ENCODE assay signal across 10 mouse cellular contexts in the genomic region with DNA sequence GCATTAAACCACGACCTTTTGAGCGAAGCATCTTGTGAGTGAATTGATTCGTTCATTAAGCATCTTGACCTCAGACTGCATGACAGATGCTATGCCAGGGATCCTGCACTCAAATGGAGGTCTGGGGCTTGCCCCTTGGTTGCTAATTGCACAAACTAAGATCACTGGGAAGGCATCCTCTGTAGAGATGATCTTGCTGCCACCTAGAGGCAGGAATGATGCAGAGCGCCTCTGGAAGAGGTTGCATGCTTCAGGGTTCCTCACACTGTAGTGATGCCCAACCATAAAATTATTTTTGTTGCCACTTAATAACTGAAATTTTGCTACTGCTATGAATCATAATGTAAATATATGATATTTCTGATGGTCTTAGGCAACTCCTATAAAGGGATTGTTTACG. TPM values are rescaled to one million over a fixed set of nuclear protein-coding genes. Genes with fewer than 3 reads are reported as not detected.
A peak's percentile ranks its signal among the peaks of the same experiment; 100 is the strongest.
DNase-seq lines count a peak whose midpoint lies in the region; ATAC-seq and TF ChIP-seq lines count a peak whose summit lies in the region.
"Had no signal": no experiment of that assay in that cellular context is flagged by ENCODE, and none has a peak within 500 bp of the region (broad histone marks: within the 10 kb centered on the region; RNA-seq: fewer than 3 reads in every experiment).

No protein-coding gene starts in this region.

- no peak overlapping the region for H3K4me2 ChIP-seq in embryonic facial prominence, embryonic 14.5 days (ENCODE audit: low read depth, low read length)
- no peak overlapping the region for H3K4me2 ChIP-seq in lung, embryonic 14.5 days
- H3K4me2 ChIP-seq: midbrain, embryonic 12.5 days had no signal

- peak; percentile 29 for DNase-seq in ovary, postnatal 14 days (ENCODE audit: low spot score)
- DNase-seq in ovary, adult 18-20 months (ENCODE audit: low spot score) = no peak
- peak; percentile 51 for DNase-seq in adrenal gland, postnatal 25 days
- peak; percentile 57 for DNase-seq in embryonic facial prominence, embryonic 14.5 days (ENCODE audit: low spot score)
- peak; percentile 83 for DNase-seq in kidney, postnatal 10 days
- DNase-seq in lung, embryonic 14.5 days = peak; percentile 84
- DNase-seq in right cerebral cortex, postnatal 25 days = peak; percentile 35

- peak; percentile 89 for TF ChIP-seq CTCF in lung, embryonic 14.5 days (IDR thresholded peaks at IDR 0.05; ENCODE audit: low read depth)

- WGBS in embryonic facial prominence, embryonic 14.5 days = 45% methylated on average over 5 of the region's 5 CpGs
- WGBS in lung, embryonic 14.5 days = 57% methylated on average over 5 of the region's 5 CpGs

- H3K36me3 ChIP-seq in embryonic facial prominence, embryonic 14.5 days (ENCODE audit: control insufficient read depth, insufficient read depth, low read length) = no peaks in the 10 kb centered on the region
- H3K36me3 ChIP-seq in lung, embryonic 14.5 days (ENCODE audit: insufficient read depth) = no peaks in the 10 kb centered on the region
- H3K36me3 ChIP-seq: midbrain, embryonic 12.5 days had no signal

- H3K4me3 ChIP-seq in embryonic facial prominence, embryonic 14.5 days (ENCODE audit: low read depth, low read length) = no peak overlapping the region
- no peak overlapping the region for H3K4me3 ChIP-seq in lung, embryonic 14.5 days (ENCODE audit: low read depth, low read length)
- H3K4me3 ChIP-seq: erythroblast, embryonic 14.5 days; midbrain, embryonic 12.5 days had no signal

- no peak overlapping the region for H3K9ac ChIP-seq in embryonic facial prominence, embryonic 14.5 days (ENCODE audit: low read depth, low read length)
- H3K9ac ChIP-seq in lung, embryonic 14.5 days = no peak overlapping the region
- H3K9ac ChIP-seq: midbrain, embryonic 12.5 days had no signal

- no peak overlapping the region for H3K27ac ChIP-seq in embryonic facial prominence, embryonic 14.5 days (replicated peaks; ENCODE audit: low read depth, low read length)
- H3K27ac ChIP-seq in lung, embryonic 14.5 days (ENCODE audit: low read depth) = no peak overlapping the region
- H3K27ac ChIP-seq: midbrain, embryonic 12.5 days had no signal

- H3K4me1 ChIP-seq in embryonic facial prominence, embryonic 14.5 days (ENCODE audit: control insufficient read depth, insufficient read depth, low read length) = peaks cover 8% of the 10 kb centered on the region; the same call in 1 of the 2 replicates
- H3K4me1 ChIP-seq in lung, embryonic 14.5 days (ENCODE audit: insufficient read depth) = no peaks in the 10 kb centered on the region

- peak; percentile 79 for ATAC-seq in embryonic facial prominence, embryonic 14.5 days (ENCODE audit: low read depth)
- no peak for ATAC-seq in lung, embryonic 14.5 days (ENCODE audit: insufficient read depth)
- ATAC-seq in erythroid progenitor cell, adult 5-6 weeks (replicated peaks; ENCODE audit: low FRiP score, poor library complexity, severe bottlenecking) = no peak

- no peaks in the 10 kb centered on the region for H3K27me3 ChIP-seq in embryonic facial prominence, embryonic 14.5 days (replicated peaks; ENCODE audit: control insufficient read depth, insufficient read depth, low read length)
- no peaks in the 10 kb centered on the region for H3K27me3 ChIP-seq in lung, embryonic 14.5 days (ENCODE audit: insufficient read depth, low read length)

- H3K9me3 ChIP-seq in embryonic facial prominence, embryonic 14.5 days (ENCODE audit: control insufficient read depth, low read length) = 0 out of 2 replicates have a peak, but pooled peaks cover 3% of the 10 kb centered on the region
- no peaks in the 10 kb centered on the region for H3K9me3 ChIP-seq in lung, embryonic 14.5 days (ENCODE audit: low read depth, low read length)

RNA-seq across cellular contexts. Expression of a gene that starts 37.3 kb away (rescaled TPM):
- total RNA-seq in adrenal gland, postnatal 25 days (2021) = 1.7 and 3.5 TPM in 2 replicates
- polyA plus RNA-seq in embryonic facial prominence, embryonic 14.5 days (2014; fragmentation: Nextera tagmentation; extraction: Ambion mirVana) = 6.8 and 7.7 TPM in 2 replicates
- 2.7 and 2.8 TPM in 2 replicates for polyA plus RNA-seq in lung, embryonic 14.5 days (2014; fragmentation: Nextera tagmentation; extraction: Ambion mirVana)
- not detected in 2 replicates for total RNA-seq in erythroid progenitor cell, adult 5-6 weeks (2015; ENCODE audit: low replicate concordance)
- total RNA-seq in erythroid progenitor cell, adult 5-6 weeks (2017; ENCODE audit: low replicate concordance) = not detected in 2 replicates
- polyA plus RNA-seq: erythroblast, embryonic 14.5 days had no signal
